Mouse (Mus musculus) limb, embryonic 14.5 days (tissue): ENCODE results near the gene Gm815. TPM values are rescaled to one million over a fixed set of nuclear protein-coding genes. Genes with fewer than 3 reads are reported as not detected.

ENCODE experiments used
- ATAC-seq: fragments of 200-750 bp; cut with Nextera tagmentation; 2 replicates; pipeline ENCODE4 v1.8.0; 2017; ENCODE audit warnings: low read depth, moderate number of reproducible peaks, moderate TSS enrichment; ENCODE audit not compliant: low FRiP score
- DNase-seq: peaks from one replicate; pipeline ENCODE4 v3.0.0-alpha.2; 2015; ENCODE audit warnings: low spot score
- H3K27ac ChIP-seq: fragments of 300-500 bp; sonication (generic); replicated peaks from 2 replicates; pipeline ENCODE4 v1.5.1; 2014; ENCODE audit warnings: low read depth, mild to moderate bottlenecking, low read length, moderate library complexity, mixed read lengths
- H3K27me3 ChIP-seq: fragments of 300-500 bp; sonication (generic); 2 replicates; pipeline ENCODE4 v1.6.1; 2014; ENCODE audit warnings: low read length, mixed read lengths; ENCODE audit not compliant: control insufficient read depth, insufficient read depth
- H3K36me3 ChIP-seq: fragments of 300-500 bp; sonication (generic); 2 replicates; pipeline ENCODE4 v1.6.1; 2014; ENCODE audit warnings: mild to moderate bottlenecking, low read length, moderate library complexity, mixed read lengths; ENCODE audit not compliant: control insufficient read depth, insufficient read depth
- H3K4me1 ChIP-seq: fragments of 300-500 bp; sonication (generic); 2 replicates; pipeline ENCODE4 v1.6.1; 2014; ENCODE audit warnings: antibody characterized with exemption, low read length, mixed read lengths; ENCODE audit not compliant: control insufficient read depth, insufficient read depth
- H3K4me2 ChIP-seq: fragments of 300-500 bp; sonication (generic); replicated peaks from 2 replicates; pipeline ENCODE4 v1.6.1; 2014; ENCODE audit warnings: low read depth, mild to moderate bottlenecking, low read length, moderate library complexity; ENCODE audit not compliant: severe bottlenecking
- H3K4me3 ChIP-seq: fragments of 300-500 bp; sonication (generic); replicated peaks from 2 replicates; pipeline ENCODE4 v1.5.1; 2014; ENCODE audit warnings: low read length
- H3K9ac ChIP-seq: fragments of 300-500 bp; sonication (generic); 2 replicates; pipeline ENCODE4 v1.6.1; 2014; ENCODE audit warnings: mild to moderate bottlenecking, low read depth, low read length, moderate library complexity; ENCODE audit not compliant: severe bottlenecking
- H3K9me3 ChIP-seq: fragments of 300-500 bp; sonication (generic); 2 replicates; pipeline ENCODE4 v1.6.1; 2016; ENCODE audit warnings: low read length; ENCODE audit not compliant: control insufficient read depth
- POLR2A ChIP-seq: fragments of 200-500 bp; IDR thresholded peaks from 2 replicates; pipeline ENCODE4 v1.8.0; 2012; ENCODE audit warnings: inconsistent platforms, mild to moderate bottlenecking, moderate library complexity, borderline replicate concordance; ENCODE audit not compliant: insufficient read depth, insufficient read length; ENCODE audit errors: extremely low read depth
- WGBS: fragments of 180-500 bp; shearing (Covaris S2); extraction: QIAGEN DNeasy Blood & Tissue Kit; methylation state at CpG from one replicate; pipeline ENCODE4 v1.1.7; 2014; 5-methylcytosine and 5-hydroxymethylcytosine counted together
- polyA plus RNA-seq, 2 experiments: library from polyadenylated mRNA; depleted of rRNA in 1 of 2; stranded (reverse) in 1 of 2; unstranded in 1 of 2; fragments of >200 nt; fragmentation: Nextera tagmentation in 1 of 2; extraction: Ambion mirVana in 1 of 2; gene quantifications; 2 replicates each; pipeline versions ENCODE4 v1.2.1 to v1.2.3; 2012 to 2014

The Gm815 gene
- polyA plus RNA-seq, 2 experiments = not detected

DNA sequence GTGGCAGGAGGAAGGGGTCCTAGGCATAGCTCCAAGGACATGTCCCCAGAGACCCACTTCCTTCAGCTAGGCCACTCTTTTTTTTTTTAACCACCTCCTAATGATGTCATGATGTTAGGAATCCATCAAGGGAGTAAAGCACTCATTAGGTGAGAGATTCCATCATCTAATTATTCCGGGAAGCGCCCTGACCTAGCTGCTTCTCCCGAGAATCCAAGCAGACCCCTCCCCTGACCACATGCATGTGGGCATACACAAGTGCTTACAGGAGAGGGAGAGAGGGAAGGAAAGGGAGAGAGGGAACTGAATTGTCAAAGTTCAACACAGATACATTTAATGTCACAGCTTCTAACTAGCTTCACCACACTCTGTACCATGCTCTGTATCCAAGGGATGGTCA, 16.1 kb upstream of the Gm815 start:
- ATAC-seq (no peak), DNase-seq (no peak)
- Histone ChIP-seq H3K4me1 (peaks cover 8% of the 10 kb centered on the region; the same call in 1 of the 2 replicates), H3K4me2 (no peak overlapping the region), H3K9ac (no peak overlapping the region), H3K27me3 (no peaks in the 10 kb centered on the region), H3K36me3 (no peaks in the 10 kb centered on the region), H3K27ac (no peak overlapping the region), H3K4me3 (no peak overlapping the region), H3K9me3 (no peaks in the 10 kb centered on the region)
- 35% methylated on average over 3 of the region's 3 CpGs for WGBS
- TF ChIP-seq POLR2A = no peak

DNA sequence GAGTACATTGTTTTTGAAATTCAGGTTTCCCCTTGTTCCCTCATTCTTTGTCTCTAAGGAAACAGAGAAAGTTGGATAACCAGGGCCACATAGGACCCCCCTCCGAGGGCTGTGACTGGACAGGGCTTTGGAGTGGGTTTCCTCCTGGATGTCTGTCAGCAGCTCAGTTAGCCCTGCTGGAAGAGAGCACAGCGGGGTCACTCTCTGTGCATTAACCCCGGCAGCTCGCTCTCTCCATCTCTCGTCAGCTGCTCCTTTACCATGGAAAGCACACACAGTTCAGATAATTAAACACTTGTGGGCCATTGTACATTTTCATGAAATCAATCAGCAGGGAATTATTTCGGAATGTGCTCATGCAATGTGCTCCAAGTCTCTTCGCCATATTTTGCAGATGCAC, 15.4 kb upstream of the Gm815 start:
- H3K4me1 ChIP-seq = peaks cover 8% of the 10 kb centered on the region; the same call in 1 of the 2 replicates
- DNase-seq (no peak), ATAC-seq (no peak)
- no peaks in the 10 kb centered on the region for H3K9me3 ChIP-seq
- H3K27ac ChIP-seq = no peak overlapping the region
- H3K4me3 ChIP-seq = no peak overlapping the region
- H3K27me3 ChIP-seq = no peaks in the 10 kb centered on the region
- H3K36me3 ChIP-seq = no peaks in the 10 kb centered on the region
- no peak overlapping the region for H3K9ac ChIP-seq
- no peak overlapping the region for H3K4me2 ChIP-seq
- TF ChIP-seq POLR2A = no peak
- WGBS = 35% methylated on average over 7 of the region's 7 CpGs

DNA sequence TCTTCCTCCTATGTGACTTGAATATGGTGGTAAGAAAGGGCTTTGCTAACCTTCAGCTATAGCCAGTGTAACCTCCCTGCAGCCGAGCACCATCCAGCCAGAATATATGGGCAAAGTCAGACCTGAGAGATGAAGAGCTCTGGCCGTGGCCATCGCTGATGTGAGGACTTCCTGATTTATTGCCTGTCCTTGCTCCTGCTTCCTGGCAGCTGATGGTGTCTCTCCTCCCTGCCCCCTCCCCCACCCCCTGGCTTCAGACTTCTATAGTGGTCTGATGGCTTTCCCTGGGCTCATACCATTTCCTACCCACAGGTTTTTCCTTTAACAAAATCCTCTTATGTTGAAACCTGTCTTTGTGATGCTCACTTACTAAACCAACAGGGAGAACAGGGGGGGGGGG, 14.6 kb upstream of the Gm815 start:
- Histone ChIP-seq H3K4me1 (0 out of 2 replicates have a peak, but pooled peaks cover 5% of the 10 kb centered on the region), H3K4me3 (no peak overlapping the region), H3K27me3 (no peaks in the 10 kb centered on the region), H3K9ac (no peak overlapping the region), H3K27ac (no peak overlapping the region), H3K36me3 (no peaks in the 10 kb centered on the region), H3K4me2 (no peak overlapping the region), H3K9me3 (no peaks in the 10 kb centered on the region)
- DNase-seq (no peak), ATAC-seq (no peak)
- TF ChIP-seq POLR2A = no peak
- WGBS = 19% methylated on average over 3 of the region's 3 CpGs

DNA sequence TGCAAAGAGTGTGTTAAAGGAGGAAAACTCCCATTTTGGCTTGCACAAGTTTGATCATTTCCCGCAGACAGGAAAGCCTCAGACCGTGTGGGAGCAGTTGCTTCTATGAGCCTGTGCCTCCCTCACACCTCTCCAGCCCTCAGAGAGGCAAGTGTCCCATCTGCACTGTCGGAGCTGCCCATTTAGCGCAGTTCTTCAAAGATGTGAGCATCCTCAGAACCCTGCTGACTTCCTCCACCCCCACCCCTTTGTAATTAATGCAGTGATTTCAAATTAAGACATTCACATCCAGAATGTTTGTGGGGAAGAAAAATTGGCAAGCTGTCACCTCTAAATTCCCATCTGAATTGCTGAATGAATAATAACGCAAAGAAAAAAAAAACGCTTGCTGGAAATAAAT, 12.8 kb upstream of the Gm815 start:
- no peak for TF ChIP-seq POLR2A
- Histone ChIP-seq H3K9me3 (no peaks in the 10 kb centered on the region), H3K27ac (no peak overlapping the region), H3K4me1 (0 out of 2 replicates have a peak, but pooled peaks cover 5% of the 10 kb centered on the region), H3K9ac (no peak overlapping the region), H3K36me3 (no peaks in the 10 kb centered on the region), H3K4me2 (no peak overlapping the region), H3K27me3 (no peaks in the 10 kb centered on the region), H3K4me3 (no peak overlapping the region)
- DNase-seq = no peak
- ATAC-seq = no peak
- WGBS = 49% methylated on average over 6 of the region's 6 CpGs

DNA sequence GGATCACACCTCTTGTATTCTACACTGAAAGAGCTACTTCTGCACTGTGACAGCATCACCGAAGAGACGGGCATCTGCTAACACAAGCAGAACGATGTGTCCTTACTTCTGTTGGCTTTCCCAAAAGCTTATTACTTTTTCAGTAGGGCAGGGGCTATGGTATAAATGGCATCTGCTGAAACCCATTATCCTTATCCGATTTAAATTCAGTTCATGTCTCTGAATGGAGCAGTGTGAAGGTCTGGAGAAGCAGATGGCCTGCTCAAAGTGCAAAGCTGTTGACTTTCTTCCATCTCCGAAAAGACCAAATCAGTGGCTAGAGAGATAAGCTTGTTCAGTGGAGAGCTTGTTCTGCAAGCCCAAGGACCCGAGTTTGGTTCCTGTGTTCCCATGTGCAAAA, 10.1 kb upstream of the Gm815 start:
- no peaks in the 10 kb centered on the region for H3K9me3 ChIP-seq
- H3K36me3 ChIP-seq = no peaks in the 10 kb centered on the region
- H3K9ac ChIP-seq = no peak overlapping the region
- H3K4me1 ChIP-seq = peaks cover 4% of the 10 kb centered on the region; the same call in 1 of the 2 replicates
- no peak overlapping the region for H3K4me3 ChIP-seq
- 94% methylated on average over 6 of the region's 6 CpGs for WGBS
- no peak overlapping the region for H3K4me2 ChIP-seq
- no peak for TF ChIP-seq POLR2A
- no peak for ATAC-seq
- H3K27me3 ChIP-seq = no peaks in the 10 kb centered on the region
- H3K27ac ChIP-seq = no peak overlapping the region
- no peak for DNase-seq
